10 mouse cellular contexts compared by ENCODE assay signal in the genomic region with DNA sequence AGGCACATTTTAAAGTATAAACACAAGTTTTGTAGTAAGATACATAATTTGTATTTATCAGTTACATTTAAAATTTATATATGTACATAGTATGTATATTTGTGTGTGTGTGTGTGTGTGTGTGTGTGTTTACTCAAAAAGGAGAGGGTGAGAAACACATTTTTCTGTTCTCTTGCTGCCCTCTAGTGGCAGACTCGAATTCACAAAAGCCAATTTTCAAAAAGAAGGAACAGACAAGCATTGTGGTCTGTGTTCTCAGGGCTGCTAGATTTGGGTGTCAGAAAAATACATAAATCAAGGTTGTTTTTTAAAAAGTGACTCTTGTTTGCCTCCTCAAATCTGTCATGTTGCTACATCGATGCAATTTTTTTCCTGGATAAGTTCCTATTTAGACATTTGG.
DNase-seq lines count a peak whose midpoint lies in the region; ATAC-seq and TF ChIP-seq lines count a peak whose summit lies in the region.
"Had no signal": no experiment of that assay in that cellular context is flagged by ENCODE, and none has a peak within 500 bp of the region (broad histone marks: within the 10 kb centered on the region; RNA-seq: fewer than 3 reads in every experiment).

No protein-coding gene starts in this region.

- peak; percentile 50 for TF ChIP-seq CTCF in left cerebral cortex, adult 2 months (IDR thresholded peaks at IDR 0.05)

- H3K4me1 ChIP-seq in hindbrain, embryonic 11.5 days (replicated peaks; ENCODE audit: control insufficient read depth, insufficient read depth, low read length), result no peaks in the 10 kb centered on the region
- H3K4me1 ChIP-seq in hindbrain, embryonic 12.5 days, result no peaks in the 10 kb centered on the region
- H3K4me1 ChIP-seq in intestine, embryonic 15.5 days (replicated peaks), result no peaks in the 10 kb centered on the region
- H3K4me1 ChIP-seq: embryonic facial prominence, embryonic 12.5 days; limb, embryonic 12.5 days had no signal

- H3K27me3 ChIP-seq in hindbrain, embryonic 11.5 days (ENCODE audit: control insufficient read depth, insufficient read depth, low read length), result no peaks in the 10 kb centered on the region
- no peaks in the 10 kb centered on the region for H3K27me3 ChIP-seq in hindbrain, embryonic 12.5 days
- no peaks in the 10 kb centered on the region for H3K27me3 ChIP-seq in intestine, embryonic 15.5 days (replicated peaks)
- H3K27me3 ChIP-seq: embryonic facial prominence, embryonic 12.5 days; limb, embryonic 12.5 days had no signal

- H3K4me2 ChIP-seq in hindbrain, embryonic 11.5 days (replicated peaks; ENCODE audit: low read depth, low read length), result no peak overlapping the region
- H3K4me2 ChIP-seq in hindbrain, embryonic 12.5 days (replicated peaks), result no peak overlapping the region
- H3K4me2 ChIP-seq in intestine, embryonic 15.5 days (replicated peaks), result no peak overlapping the region
- H3K4me2 ChIP-seq: embryonic facial prominence, embryonic 12.5 days; limb, embryonic 12.5 days had no signal

- ATAC-seq in hindbrain, embryonic 11.5 days (ENCODE audit: low FRiP score), result no peak
- ATAC-seq in hindbrain, embryonic 12.5 days (ENCODE audit: low FRiP score), result no peak
- ATAC-seq in intestine, embryonic 15.5 days, result no peak

- intact Hi-C loops in left cerebral cortex, adult 2 months (cut with DNase I), result loop anchor here (2.0 to 10.0 kb wide), 2 partner anchors 894 to 1188 kb away; no protein-coding TSS in a partner anchor

- WGBS in hindbrain, embryonic 11.5 days, result 6% methylated on average over 2 of the region's 2 CpGs
- 13% methylated on average over 2 of the region's 2 CpGs for WGBS in hindbrain, embryonic 12.5 days
- WGBS in intestine, embryonic 15.5 days, result 0% methylated on average over 2 of the region's 2 CpGs

- DNase-seq in hindbrain, embryonic 11.5 days (ENCODE audit: low spot score), result peak; percentile 49
- peak; percentile 37 for DNase-seq in CD4-positive helper T cell, adult 2 months (ENCODE audit: low read depth, low spot score)
- peak; percentile 69 for DNase-seq in NIH3T3 (ENCODE audit: low read depth)
- peak; percentile 17 for DNase-seq in embryo, embryonic 11.5 days (ENCODE audit: low read depth, low spot score)
- peak; percentile 14 to 23 for DNase-seq in left cerebral cortex, adult 2 months (ENCODE audit: extremely low spot score in 1 of 2, low spot score in 2 of 2)
- peak; percentile 21 for DNase-seq in right cerebral cortex, postnatal 4 days

- no peaks in the 10 kb centered on the region for H3K9me3 ChIP-seq in hindbrain, embryonic 11.5 days (ENCODE audit: control insufficient read depth, low read length)
- no peaks in the 10 kb centered on the region for H3K9me3 ChIP-seq in hindbrain, embryonic 12.5 days (replicated peaks)
- no peaks in the 10 kb centered on the region for H3K9me3 ChIP-seq in intestine, embryonic 15.5 days
- H3K9me3 ChIP-seq: embryonic facial prominence, embryonic 12.5 days; limb, embryonic 12.5 days had no signal

- no peaks in the 10 kb centered on the region for H3K36me3 ChIP-seq in hindbrain, embryonic 11.5 days (ENCODE audit: control insufficient read depth, insufficient read depth, low read length)
- no peaks in the 10 kb centered on the region for H3K36me3 ChIP-seq in hindbrain, embryonic 12.5 days
- no peaks in the 10 kb centered on the region for H3K36me3 ChIP-seq in intestine, embryonic 15.5 days
- H3K36me3 ChIP-seq: embryonic facial prominence, embryonic 12.5 days; limb, embryonic 12.5 days had no signal

- H3K27ac ChIP-seq in hindbrain, embryonic 11.5 days (ENCODE audit: low read depth, low read length), result no peak overlapping the region
- no peak overlapping the region for H3K27ac ChIP-seq in hindbrain, embryonic 12.5 days
- no peak overlapping the region for H3K27ac ChIP-seq in left cerebral cortex, adult 2 months
- H3K27ac ChIP-seq in intestine, embryonic 15.5 days, result no peak overlapping the region
- H3K27ac ChIP-seq: embryonic facial prominence, embryonic 12.5 days; limb, embryonic 12.5 days had no signal

- H3K9ac ChIP-seq in hindbrain, embryonic 11.5 days (ENCODE audit: low read depth, low read length), result no peak overlapping the region
- no peak overlapping the region for H3K9ac ChIP-seq in hindbrain, embryonic 12.5 days
- no peak overlapping the region for H3K9ac ChIP-seq in intestine, embryonic 15.5 days
- H3K9ac ChIP-seq: embryonic facial prominence, embryonic 12.5 days; limb, embryonic 12.5 days had no signal

- H3K4me3 ChIP-seq in hindbrain, embryonic 11.5 days (ENCODE audit: low read depth, low read length), result no peak overlapping the region
- H3K4me3 ChIP-seq in hindbrain, embryonic 12.5 days, result no peak overlapping the region
- no peak overlapping the region for H3K4me3 ChIP-seq in left cerebral cortex, adult 2 months
- H3K4me3 ChIP-seq in intestine, embryonic 15.5 days (replicated peaks), result no peak overlapping the region
- H3K4me3 ChIP-seq: embryonic facial prominence, embryonic 12.5 days; limb, embryonic 12.5 days had no signal

Comparison
In these comparisons a context has a peak if more than half of its experiments do, and no peak if none do; other contexts are left out.
1. DNase-seq: peak in every context shown above with its lines; median percentile 69 in NIH3T3; 49 in hindbrain, embryonic 11.5 days; 37 in CD4-positive helper T cell, adult 2 months; 21 in right cerebral cortex, postnatal 4 days; 18 in left cerebral cortex, adult 2 months; 17 in embryo, embryonic 11.5 days.